9 mouse cellular contexts compared by ENCODE assay signal in genomic region chr2:35460378-35460880, GRCm38 (mm10). TPM values are rescaled to one million over a fixed set of nuclear protein-coding genes. Genes with fewer than 3 reads are reported as not detected.
A peak's percentile ranks its signal among the peaks of the same experiment; 100 is the strongest.
DNase-seq lines count a peak whose midpoint lies in the region; ATAC-seq and TF ChIP-seq lines count a peak whose summit lies in the region.
"Had no signal": no experiment of that assay in that cellular context is flagged by ENCODE, and none has a peak within 500 bp of the region (broad histone marks: within the 10 kb centered on the region; RNA-seq: fewer than 3 reads in every experiment).

No protein-coding gene starts in this region.

- H3K36me3 ChIP-seq in lung, embryonic 15.5 days: no peaks in the 10 kb centered on the region
- no peaks in the 10 kb centered on the region for H3K36me3 ChIP-seq in forebrain, embryonic 11.5 days (ENCODE audit: control insufficient read depth, insufficient read depth, low read length)
- H3K36me3 ChIP-seq in limb, embryonic 13.5 days: no peaks in the 10 kb centered on the region

- no peak for TF ChIP-seq POLR2A in olfactory bulb, adult 2 months (IDR thresholded peaks at IDR 0.05; ENCODE audit: insufficient read depth, low read depth, low read length)

- H3K4me3 ChIP-seq in lung, embryonic 15.5 days: peak overlapping the region; percentile 53
- H3K4me3 ChIP-seq in forebrain, embryonic 11.5 days (ENCODE audit: low read depth, low read length): peak overlapping the region; percentile 50; the same call in 1 of the 2 replicates
- H3K4me3 ChIP-seq in limb, embryonic 13.5 days: peak overlapping the region; percentile 57
- peak overlapping the region; percentile 10; the same call in 1 of the 2 replicates for H3K4me3 ChIP-seq in olfactory bulb, adult 2 months (ENCODE audit: insufficient read depth, low read depth, low read length)

- no peaks in the 10 kb centered on the region for H3K27me3 ChIP-seq in lung, embryonic 15.5 days
- H3K27me3 ChIP-seq in forebrain, embryonic 11.5 days (ENCODE audit: control insufficient read depth, insufficient read depth, low read length): peaks cover 2% of the 10 kb centered on the region; the same call in 1 of the 2 replicates
- peaks cover 27% of the 10 kb centered on the region for H3K27me3 ChIP-seq in limb, embryonic 13.5 days

- H3K9me3 ChIP-seq in lung, embryonic 15.5 days: no peaks in the 10 kb centered on the region
- H3K9me3 ChIP-seq in forebrain, embryonic 11.5 days (ENCODE audit: control insufficient read depth, low read length): no peaks in the 10 kb centered on the region; the same call in 1 of the 2 replicates
- no peaks in the 10 kb centered on the region for H3K9me3 ChIP-seq in limb, embryonic 13.5 days

- peaks cover 30% of the 10 kb centered on the region for H3K4me1 ChIP-seq in lung, embryonic 15.5 days
- H3K4me1 ChIP-seq in forebrain, embryonic 11.5 days (replicated peaks; ENCODE audit: control insufficient read depth, insufficient read depth, low read length): no peaks in the 10 kb centered on the region; the same call in 1 of the 2 replicates
- H3K4me1 ChIP-seq in limb, embryonic 13.5 days: peaks cover 36% of the 10 kb centered on the region
- peaks cover 14% of the 10 kb centered on the region for H3K4me1 ChIP-seq in olfactory bulb, adult 2 months (ENCODE audit: control insufficient read depth, insufficient read depth, low read length)

- no peak for DNase-seq in lung, postnatal 14 days
- peak; percentile 39 for DNase-seq in forebrain, embryonic 11.5 days (ENCODE audit: low spot score)
- no peak for DNase-seq in thymus, postnatal 25 days
- no peak for DNase-seq in layer of hippocampus, postnatal 25 days (ENCODE audit: extremely low spot score in 1 of 2, low spot score in 1 of 2)
- no peak for DNase-seq in frontal cortex, adult 2 months (ENCODE audit: extremely low spot score in 1 of 2, low spot score in 1 of 2)
- DNase-seq: adrenal gland, adult 2 months had no signal

- ATAC-seq in lung, embryonic 15.5 days (ENCODE audit: borderline replicate concordance, extremely low read depth, low FRiP score, low TSS enrichment): no peak
- ATAC-seq in forebrain, embryonic 11.5 days (replicated peaks; ENCODE audit: low FRiP score): no peak
- no peak for ATAC-seq in limb, embryonic 13.5 days (ENCODE audit: low FRiP score, low read depth)

- H3K9ac ChIP-seq in lung, embryonic 15.5 days: 0 out of 2 replicates have a peak overlapping the region, but pooled peaks have one; percentile 62
- no peak overlapping the region for H3K9ac ChIP-seq in forebrain, embryonic 11.5 days (ENCODE audit: low read length)
- H3K9ac ChIP-seq in limb, embryonic 13.5 days: peak overlapping the region; percentile 48; the same call in 1 of the 2 replicates

- H3K4me2 ChIP-seq in lung, embryonic 15.5 days: peak overlapping the region; percentile 93
- H3K4me2 ChIP-seq in forebrain, embryonic 11.5 days (ENCODE audit: low read depth, low read length, severe bottlenecking): peak overlapping the region; percentile 99; the same call in 1 of the 2 replicates
- peak overlapping the region; percentile 89 for H3K4me2 ChIP-seq in limb, embryonic 13.5 days (replicated peaks)

- peak overlapping the region; percentile 75; the same call in 1 of the 2 replicates for H3K27ac ChIP-seq in lung, embryonic 15.5 days
- H3K27ac ChIP-seq in forebrain, embryonic 11.5 days (ENCODE audit: low read depth, low read length): no peak overlapping the region
- no peak overlapping the region for H3K27ac ChIP-seq in limb, embryonic 13.5 days
- no peak overlapping the region for H3K27ac ChIP-seq in olfactory bulb, adult 2 months (ENCODE audit: insufficient read depth, low read depth, low read length)

- WGBS in lung, embryonic 15.5 days: 24% methylated on average over 6 of the region's 6 CpGs
- 18% methylated on average over 6 of the region's 6 CpGs for WGBS in forebrain, embryonic 11.5 days
- 25% methylated on average over 6 of the region's 6 CpGs for WGBS in limb, embryonic 13.5 days
- WGBS in olfactory bulb, adult 2 months: 55% methylated on average over 6 of the region's 6 CpGs

- no peak for TF ChIP-seq CTCF in olfactory bulb, adult 2 months (IDR thresholded peaks at IDR 0.05; ENCODE audit: insufficient read depth, low read depth, low read length)

RNA-seq across cellular contexts. Expression of gene Ggta1, which starts 2.6 kb away (rescaled TPM):
- 19.6 and 20.8 TPM in 2 replicates for polyA plus RNA-seq in lung, embryonic 15.5 days (2015; fragmentation: Nextera tagmentation; extraction: Ambion mirVana)
- 5.1 and 7.2 TPM in 2 replicates for polyA plus RNA-seq in forebrain, embryonic 11.5 days (2014; fragmentation: Nextera tagmentation; extraction: Ambion mirVana)
- polyA plus RNA-seq in limb, embryonic 13.5 days (2015; fragmentation: Nextera tagmentation; extraction: Ambion mirVana): 18.3 and 19.6 TPM in 2 replicates
- not detected in 2 replicates for polyA plus RNA-seq in olfactory bulb, adult 2 months (2012; ENCODE audit: insufficient read depth, insufficient read length, low replicate concordance, missing spikeins)
- total RNA-seq in layer of hippocampus, postnatal 25 days (2021): 1 to 10 TPM; 2.0 to 3.9 TPM
- 3.8 TPM in 2 replicates for polyA plus RNA-seq in frontal cortex, adult 2 months (2012; rRNA removed)
